Mouse (Mus musculus) bone marrow macrophage, adult 2 months (primary cell): Measurements from ENCODE around the gene Csrp3. TPM values are rescaled to one million over a fixed set of nuclear protein-coding genes. Genes with fewer than 3 reads are reported as not detected.

Source experiments
- H3K27ac ChIP-seq: 2 replicates; pipeline ENCODE4 v1.5.1; 2012; ENCODE audit warnings: low read depth, low read length; ENCODE audit not compliant: insufficient read depth
- H3K4me1 ChIP-seq: 2 replicates; pipeline ENCODE4 v1.6.1; 2012; ENCODE audit warnings: low read length; ENCODE audit not compliant: control insufficient read depth, insufficient read depth
- H3K4me3 ChIP-seq: 2 replicates; pipeline ENCODE4 v1.5.1; 2012; ENCODE audit warnings: mild to moderate bottlenecking, low read length, moderate library complexity; ENCODE audit not compliant: insufficient read depth
- CTCF ChIP-seq: IDR thresholded peaks from 2 replicates; pipeline ENCODE4 v1.5.1; 2012; ENCODE audit warnings: low read depth, mild to moderate bottlenecking, low read length, moderate library complexity
- POLR2A ChIP-seq: IDR thresholded peaks from 2 replicates; pipeline ENCODE4 v1.6.1; 2012; ENCODE audit warnings: mild to moderate bottlenecking, low read depth, low read length, borderline replicate concordance
- polyA plus RNA-seq: library from polyadenylated mRNA; stranded (reverse); fragments of >200 nt; gene quantifications from 2 replicates; pipeline ENCODE4 v1.2.4, GENCODE M21; 2012; ENCODE audit not compliant: missing spikeins, insufficient read depth, insufficient read length

Gene Csrp3
- polyA plus RNA-seq, 1 experiment, result not detected

DNA sequence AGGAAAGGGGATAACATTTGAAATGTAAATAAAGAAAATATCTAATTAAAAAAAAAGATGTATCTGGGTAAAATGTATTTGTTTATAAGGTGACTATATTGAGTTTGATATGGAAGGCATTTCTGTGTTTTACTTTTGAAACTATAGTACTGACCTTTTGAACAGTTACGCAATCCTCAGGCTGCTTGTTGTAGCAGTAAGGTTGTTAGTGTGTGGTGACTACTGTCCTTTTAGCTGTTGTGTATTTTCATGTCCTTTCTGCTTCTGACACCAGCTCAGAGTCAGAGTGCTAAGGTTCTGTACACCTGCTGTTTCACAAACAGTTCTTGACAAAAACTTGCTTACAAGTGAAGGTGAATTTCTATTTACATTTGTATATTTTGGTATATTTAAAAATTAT, 37.2 kb downstream of the Csrp3 start:
- H3K27ac ChIP-seq, result no peak overlapping the region
- no peak for TF ChIP-seq CTCF
- no peak for TF ChIP-seq POLR2A
- H3K4me1 ChIP-seq, result no peaks in the 10 kb centered on the region
- H3K4me3 ChIP-seq, result no peak overlapping the region

- no peak for TF ChIP-seq CTCF
- no peak for TF ChIP-seq POLR2A
- no peak overlapping the region for H3K4me3 ChIP-seq
- no peak overlapping the region for H3K27ac ChIP-seq
- no peaks in the 10 kb centered on the region for H3K4me1 ChIP-seq
Observed at GRCm38 (mm10) chr7:48806587-48806986, 41.2 kb downstream of the Csrp3 start.

DNA sequence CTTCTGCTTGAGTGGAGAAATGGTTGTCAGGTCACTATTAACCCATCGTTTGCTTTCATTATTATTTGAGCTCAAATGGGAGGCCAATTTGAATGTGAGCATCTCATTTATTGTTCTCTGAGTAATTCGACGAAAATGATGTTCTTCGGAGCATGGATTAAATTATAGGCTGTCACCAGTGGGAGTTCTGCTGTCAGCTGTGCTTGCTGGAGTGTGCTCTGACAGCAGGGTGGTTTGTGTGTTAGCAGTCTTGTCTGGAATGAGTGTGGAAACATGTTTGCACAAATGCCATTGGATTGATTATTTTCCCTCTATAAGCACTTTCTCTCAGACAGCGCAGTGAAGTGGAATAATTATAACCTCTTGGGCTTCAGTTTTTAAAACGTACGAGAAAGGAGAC, 44.5 kb downstream of the Csrp3 start:
- H3K4me3 ChIP-seq, result no peak overlapping the region
- H3K27ac ChIP-seq, result no peak overlapping the region
- no peak for TF ChIP-seq POLR2A
- TF ChIP-seq CTCF, result no peak
- no peaks in the 10 kb centered on the region for H3K4me1 ChIP-seq

- no peak overlapping the region for H3K27ac ChIP-seq
- no peak overlapping the region for H3K4me3 ChIP-seq
- H3K4me1 ChIP-seq, result peaks cover 17% of the 10 kb centered on the region
- no peak for TF ChIP-seq POLR2A
- no peak for TF ChIP-seq CTCF
Observed at GRCm38 (mm10) chr7:48795130-48795529, 52.7 kb downstream of the Csrp3 start.

DNA sequence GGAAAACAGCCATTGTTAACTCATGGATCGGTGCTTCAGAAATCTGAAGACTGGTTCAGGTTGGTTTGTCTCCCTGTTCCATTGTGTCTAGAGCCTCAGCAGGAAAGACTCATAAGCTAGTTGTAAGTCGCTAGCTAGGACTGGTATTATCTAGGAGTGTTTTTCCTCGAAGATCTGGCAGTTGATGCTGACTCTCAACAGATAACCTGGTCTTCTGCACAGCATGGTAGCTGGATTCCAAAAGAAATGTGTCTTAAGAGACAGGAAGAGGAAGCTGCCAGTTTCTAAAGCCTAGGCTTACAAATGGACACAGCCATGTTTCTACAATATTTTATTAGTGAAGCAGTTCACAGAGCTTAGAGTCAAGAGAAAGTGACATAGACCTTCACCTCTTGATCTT, 56.4 kb downstream of the Csrp3 start:
- TF ChIP-seq CTCF (no peak), POLR2A (no peak)
- H3K27ac ChIP-seq, result no peak overlapping the region
- peaks cover 28% of the 10 kb centered on the region for H3K4me1 ChIP-seq
- no peak overlapping the region for H3K4me3 ChIP-seq

DNA sequence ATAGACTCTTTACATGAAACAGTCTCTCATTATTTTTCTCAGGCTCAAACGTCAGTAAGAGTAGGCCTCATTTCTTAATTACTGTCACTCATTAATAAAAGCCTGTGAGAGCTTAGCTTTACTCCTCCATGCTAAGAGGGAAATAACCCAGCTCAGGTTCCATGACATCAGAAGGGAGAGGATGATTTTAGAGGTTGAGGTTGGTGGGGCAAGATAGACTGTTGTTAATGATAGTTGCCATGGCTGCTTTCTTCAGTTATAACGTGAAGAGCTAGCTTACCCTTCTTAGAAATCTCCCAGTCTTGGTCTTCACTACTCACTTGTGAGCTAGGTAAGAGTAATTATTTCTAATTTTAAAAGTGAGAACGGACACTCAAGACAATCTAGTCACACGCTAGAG, 57.7 kb downstream of the Csrp3 start:
- no peak for TF ChIP-seq CTCF
- TF ChIP-seq POLR2A, result no peak
- H3K4me1 ChIP-seq, result peaks cover 31% of the 10 kb centered on the region
- H3K4me3 ChIP-seq, result no peak overlapping the region
- H3K27ac ChIP-seq, result no peak overlapping the region

DNA sequence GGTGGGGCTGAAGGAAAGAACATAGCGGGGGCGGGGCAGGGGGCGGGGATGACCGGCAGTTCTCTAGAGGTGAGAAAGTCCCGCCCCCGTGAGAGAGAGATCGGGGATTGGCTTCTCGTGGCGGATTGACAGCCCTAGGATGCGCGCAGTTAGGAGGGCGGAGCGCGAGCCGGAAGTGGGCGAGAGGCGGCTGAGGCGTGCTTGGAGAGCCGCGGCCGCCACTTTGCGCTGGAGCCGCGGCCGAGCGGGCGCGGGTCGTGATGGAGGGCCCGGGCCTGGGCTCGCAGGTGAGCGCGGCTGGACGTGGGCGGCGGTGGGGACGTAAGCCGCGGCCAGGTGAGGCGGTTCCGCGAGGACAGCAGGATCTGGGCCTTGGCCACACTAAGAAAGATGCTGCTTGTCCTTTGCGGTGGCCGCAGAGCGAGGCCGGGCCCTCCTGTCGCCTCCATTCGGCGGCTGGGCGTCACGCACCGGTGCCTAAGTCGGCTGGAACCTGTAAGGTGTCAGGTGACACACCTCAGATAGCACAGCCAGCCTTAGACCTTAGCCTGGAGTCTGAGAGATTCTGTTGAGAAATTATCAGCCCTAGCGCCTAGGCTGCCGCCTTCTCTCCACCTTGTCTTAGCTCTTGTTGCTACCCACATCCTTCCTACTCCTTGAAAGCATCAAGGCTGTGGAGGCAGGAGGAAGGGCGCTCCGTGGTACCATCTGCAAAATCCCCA, 58.8 kb downstream of the Csrp3 start, which contains the start of gene Zdhhc13:
Gene Zdhhc13, plus strand, starts transcription at position 153 of the 722 bp plus-strand sequence.
- Histone ChIP-seq H3K4me1 (peaks cover 31% of the 10 kb centered on the region), H3K27ac (peak within 1 kb of the TSS; percentile 94)

DNA sequence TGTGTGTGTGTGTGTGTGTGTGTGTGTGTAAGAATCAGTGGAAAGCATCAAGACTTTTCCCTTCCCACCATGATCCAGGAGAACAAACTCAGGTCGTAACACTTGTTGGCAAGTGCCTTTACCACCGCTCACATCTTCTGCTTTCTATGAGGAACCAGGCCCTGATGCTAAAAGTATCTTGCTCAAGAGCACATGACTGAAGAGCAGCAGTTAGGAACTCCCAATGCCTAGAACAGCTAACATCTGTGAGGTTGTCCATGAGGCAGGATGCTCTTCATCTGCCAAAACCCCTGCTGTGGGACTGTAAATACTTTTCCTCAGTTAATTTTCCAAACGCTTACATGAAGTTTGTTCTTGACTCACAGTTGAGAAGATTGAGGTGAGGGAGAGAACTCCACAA, 59.5 kb downstream of the Csrp3 start:
- peak overlapping the region; percentile 94 for H3K27ac ChIP-seq
- peak overlapping the region; percentile 54 for H3K4me3 ChIP-seq
- H3K4me1 ChIP-seq, result peaks cover 31% of the 10 kb centered on the region
- TF ChIP-seq POLR2A (no peak), CTCF (no peak)

More for the DNA sequence above, 58.8 kb downstream of the Csrp3 start, which contains the start of gene Zdhhc13:
- TF ChIP-seq CTCF (no peak), POLR2A (no peak)
- H3K4me3 ChIP-seq, result peak within 1 kb of the TSS; percentile 99

GRCm38 (mm10) chr7:48784773-48785523, 62.9 kb downstream of the Csrp3 start:
- H3K27ac ChIP-seq, result no peak overlapping the region

DNA sequence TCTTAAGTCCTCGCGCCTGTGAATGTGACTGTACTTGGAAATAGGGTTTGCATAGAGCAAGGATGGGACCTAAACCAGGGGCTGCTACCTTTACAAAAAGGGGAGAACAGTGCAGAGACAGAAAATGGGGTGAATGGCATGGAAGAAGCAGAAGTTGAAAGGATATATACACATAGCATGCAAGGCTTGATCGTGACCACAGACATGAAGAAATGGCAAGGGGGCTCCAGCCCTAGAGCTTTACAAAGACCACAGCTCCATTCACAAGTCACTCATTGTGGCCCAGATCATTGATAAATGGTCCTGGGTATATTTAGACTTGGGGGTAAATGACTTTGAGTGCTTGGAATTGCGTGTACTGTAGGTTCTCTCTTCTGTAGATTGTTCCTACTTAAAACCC, 65.4 kb downstream of the Csrp3 start:
- Histone ChIP-seq H3K27ac (no peak overlapping the region), H3K4me1 (peaks cover 6% of the 10 kb centered on the region), H3K4me3 (no peak overlapping the region)
- TF ChIP-seq POLR2A, result no peak
- TF ChIP-seq CTCF, result no peak

More at GRCm38 (mm10) chr7:48784773-48785523, 62.9 kb downstream of the Csrp3 start:
- TF ChIP-seq POLR2A (no peak), CTCF (no peak)
- Histone ChIP-seq H3K4me1 (peaks cover 13% of the 10 kb centered on the region), H3K4me3 (no peak overlapping the region)

Other genes starting within 250 kb of the Csrp3 start
- not detected in 2 replicates for gene Mrgprb3, start 204.2 kb downstream of the Csrp3 start, polyA plus RNA-seq
- gene Zdhhc13, start 59.0 kb downstream of the Csrp3 start, polyA plus RNA-seq, result 17.9 and 18.7 TPM in 2 replicates
- 18.3 and 21.1 TPM in 2 replicates for gene E2f8, start 33.6 kb upstream of the Csrp3 start, polyA plus RNA-seq
- 22.2 and 25.5 TPM in 2 replicates for gene Nav2, start 60.7 kb upstream of the Csrp3 start, polyA plus RNA-seq